In the genomic region with DNA sequence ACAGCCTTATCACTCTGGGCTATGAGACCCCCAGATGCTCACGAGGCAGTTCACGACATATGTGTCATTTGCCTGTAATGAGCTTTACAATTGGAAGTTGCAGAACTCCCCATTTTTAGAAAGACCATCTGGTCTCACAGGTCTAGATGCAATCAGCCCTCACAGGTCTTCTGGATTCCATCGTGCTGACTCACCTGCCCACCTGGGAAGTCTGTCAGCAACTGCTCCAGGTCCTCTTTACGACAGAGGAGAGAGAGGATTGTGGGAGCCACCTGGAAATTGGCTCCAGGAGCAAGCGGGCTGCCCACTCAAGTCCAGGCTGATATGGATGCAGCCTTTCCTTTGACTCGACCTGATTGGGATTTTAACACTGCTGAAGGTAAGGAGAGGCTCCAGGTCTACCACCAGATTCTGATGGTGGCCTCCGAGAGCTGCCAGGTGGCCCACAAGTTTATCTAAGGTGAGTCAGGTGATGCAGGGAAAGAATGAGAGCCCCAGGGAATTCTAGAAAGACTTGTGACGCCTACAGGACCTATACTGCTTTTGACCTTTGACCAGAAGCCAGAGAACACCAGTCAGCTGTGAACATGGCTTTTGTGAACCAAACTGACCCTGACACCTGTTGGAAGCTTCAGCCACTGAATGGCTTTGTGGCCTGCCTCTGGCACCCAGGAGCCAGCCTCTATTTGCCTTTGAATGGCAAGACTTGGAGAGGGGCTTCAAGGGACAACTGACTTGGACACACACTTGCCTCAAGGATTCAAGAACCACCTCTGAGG, we compare ENCODE assay signal across 12 mouse cellular contexts.
"Had no signal": no experiment of that assay in that cellular context is flagged by ENCODE, and none has a peak within 500 bp of the region (broad histone marks: within the 10 kb centered on the region; RNA-seq: fewer than 3 reads in every experiment).

No protein-coding gene starts in this region.

- H3K4me2 ChIP-seq: liver, embryonic 11.5 days; liver, embryonic 15.5 days; neural tube, embryonic 15.5 days had no signal

- H3K9me3 ChIP-seq: limb, embryonic 10.5 days; liver, embryonic 15.5 days; midbrain, embryonic 10.5 days; neural tube, embryonic 15.5 days had no signal

- H3K27ac ChIP-seq: limb, embryonic 10.5 days; liver, embryonic 15.5 days; midbrain, embryonic 10.5 days; neural tube, embryonic 15.5 days; stomach, postnatal 0 days had no signal

- H3K9ac ChIP-seq: liver, embryonic 15.5 days; neural tube, embryonic 15.5 days had no signal

- H3K4me1 ChIP-seq: liver, embryonic 15.5 days; neural tube, embryonic 15.5 days had no signal

- H3K27me3 ChIP-seq: liver, embryonic 15.5 days; neural tube, embryonic 15.5 days had no signal

- H3K36me3 ChIP-seq: limb, embryonic 10.5 days; liver, embryonic 15.5 days; midbrain, embryonic 10.5 days; neural tube, embryonic 15.5 days had no signal

- H3K4me3 ChIP-seq: limb, embryonic 10.5 days; liver, embryonic 15.5 days; midbrain, embryonic 10.5 days; myocyte; neural tube, embryonic 15.5 days had no signal

- DNase-seq: kidney, adult 11 months; kidney, postnatal 36 days; lung, postnatal 36 days; midbrain, embryonic 14.5 days; thymus, postnatal 4 days had no signal
